Mouse (Mus musculus) B cell, adult 67 days (primary cell): ENCODE measurements around the gene Borcs6. TPM values are rescaled to one million over a fixed set of nuclear protein-coding genes. Genes with fewer than 3 reads are reported as not detected.

Experiments
- total RNA-seq, 2 experiments: library from RNA; stranded (reverse); gene quantifications; 4 replicates each; pipeline ENCODE4 v1.2.4; 2023

Borcs6 gene
- 10 to 100 TPM; 22.2 to 22.5 TPM for total RNA-seq

GRCm38 (mm10) chr11:69059357-69059974 lies at the start of gene Borcs6:
Borcs6 (plus strand) TSS chr11:69059717.

GRCm38 (mm10) chr11:69015644-69016441 lies 43.7 kb upstream of the Borcs6 start, which contains the start of gene Ctc1:
Ctc1 (plus strand) TSS chr11:69015911.

GRCm38 (mm10) chr11:69045531-69046394 lies 13.8 kb upstream of the Borcs6 start, which contains the start of gene Aurkb:
Aurkb (plus strand) TSS chr11:69045647.

GRCm38 (mm10) chr11:69070590-69071222 lies 11.2 kb downstream of the Borcs6 start, which contains the start of gene Tmem107:
Tmem107 (plus strand) TSS chr11:69070806.

GRCm38 (mm10) chr11:69088103-69088855 lies 28.8 kb downstream of the Borcs6 start, which contains the start of gene Vamp2:
Vamp2 (plus strand) TSS chr11:69088490.

GRCm38 (mm10) chr11:69094697-69095429 lies 35.3 kb downstream of the Borcs6 start, which contains the start of gene Per1:
Per1 (plus strand) TSS chr11:69095217.

Other genes starting within 250 kb of the Borcs6 start
- 10 to 100 TPM; 46.7 to 57.8 TPM for gene Ndel1, start 187.9 kb upstream of the Borcs6 start, total RNA-seq
- not detected for gene Rnf222, start 171.2 kb upstream of the Borcs6 start, total RNA-seq
- gene Rpl26, start 158.1 kb upstream of the Borcs6 start, total RNA-seq: 1,000 to 10,000 TPM; 2,344 to 2,392 TPM
- gene Odf4, start 132.6 kb upstream of the Borcs6 start, total RNA-seq: not detected
- not detected for gene Arhgef15, start 102.2 kb upstream of the Borcs6 start, total RNA-seq
- gene Slc25a35, start 91.6 kb upstream of the Borcs6 start, total RNA-seq: 1 to 10 TPM; 3.5 to 6.0 TPM
- 1 to 10 TPM; 3.9 to 6.6 TPM for gene Rangrf, start 84.5 kb upstream of the Borcs6 start, total RNA-seq
- 10 to 100 TPM; 32.0 to 32.7 TPM for gene Pfas, start 51.3 kb upstream of the Borcs6 start, total RNA-seq
- gene Ctc1, start 43.8 kb upstream of the Borcs6 start, total RNA-seq: 10 to 100 TPM; 34.0 to 35.6 TPM
- gene Aurkb, start 14.1 kb upstream of the Borcs6 start, total RNA-seq: 1 to 10 TPM; 7.0 to 7.1 TPM
- gene Tmem107, start 11.1 kb downstream of the Borcs6 start, total RNA-seq: 1 to 10 TPM; 1.5 to 6.3 TPM
- 100 to 1,000 TPM; 510 to 518 TPM for gene Vamp2, start 28.8 kb downstream of the Borcs6 start, total RNA-seq
- 100 to 1,000 TPM; 495 to 638 TPM for gene Per1, start 35.5 kb downstream of the Borcs6 start, total RNA-seq
- under 1 TPM in 1 of 2 experiments, not detected in 1; 0.30 TPM for gene Hes7, start 60.7 kb downstream of the Borcs6 start, total RNA-seq
- gene 9130213A22Rik, start 62.9 kb downstream of the Borcs6 start, total RNA-seq: not detected
- 1 to 10 TPM in 1 of 2 experiments, under 1 TPM in 1; 0.83 to 1.1 TPM for gene Aloxe3, start 66.2 kb downstream of the Borcs6 start, total RNA-seq
- not detected for gene Alox12b, start 97.3 kb downstream of the Borcs6 start, total RNA-seq
- under 1 TPM in 1 of 2 experiments, not detected in 1; 0.21 TPM for gene Alox8, start 138.1 kb downstream of the Borcs6 start, total RNA-seq
- not detected for gene Gucy2e, start 177.3 kb downstream of the Borcs6 start, total RNA-seq